In the genomic region with DNA sequence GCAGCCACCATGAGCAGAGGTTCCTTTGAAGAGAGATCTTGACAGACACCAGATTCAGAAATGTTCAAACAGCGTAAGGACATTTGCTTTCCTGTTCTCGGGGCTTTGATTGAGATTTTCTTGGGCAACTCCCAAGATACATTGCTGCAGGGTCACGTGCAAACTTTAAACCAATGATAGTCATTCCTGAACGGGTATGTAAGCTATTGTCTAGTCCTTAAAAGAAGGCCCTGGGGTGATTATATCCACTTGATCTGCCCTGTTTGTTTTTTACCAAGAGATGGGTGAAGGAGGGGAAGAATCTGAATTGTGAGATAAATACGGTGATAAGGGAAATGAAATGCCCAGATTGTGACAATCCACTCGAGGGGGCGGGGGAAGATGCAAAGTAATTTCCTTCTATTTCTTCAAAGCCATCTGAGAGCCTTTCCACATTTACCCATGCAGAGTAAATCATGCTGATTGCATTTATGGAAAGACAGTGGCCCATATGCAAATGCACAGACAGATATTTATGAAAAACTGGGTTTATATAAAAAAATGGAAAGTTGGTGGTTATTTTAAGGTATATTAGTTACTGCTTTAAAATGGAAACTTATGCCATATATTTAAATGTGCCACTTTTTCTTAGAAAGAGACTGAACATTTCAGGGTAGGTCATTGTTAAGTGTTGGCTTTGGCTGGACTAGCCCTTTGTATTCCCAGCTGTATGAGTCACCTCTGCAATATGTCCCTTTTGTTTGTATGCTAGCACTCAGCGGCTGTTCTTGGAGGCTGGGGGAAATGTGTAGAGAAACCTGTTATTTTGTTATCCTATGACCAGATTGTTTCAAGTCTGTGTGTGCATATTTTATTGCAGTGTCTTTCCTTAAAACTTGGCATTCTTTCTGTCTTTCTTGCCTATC, we compare ENCODE assay signal across 18 mouse cellular contexts.
DNase-seq lines count a peak whose midpoint lies in the region; ATAC-seq and TF ChIP-seq lines count a peak whose summit lies in the region.
"Had no signal": no experiment of that assay in that cellular context is flagged by ENCODE, and none has a peak within 500 bp of the region (broad histone marks: within the 10 kb centered on the region; RNA-seq: fewer than 3 reads in every experiment).

No protein-coding gene starts in this region.

- H3K9ac ChIP-seq in heart, postnatal 0 days (replicated peaks; ENCODE audit: low read depth, low read length), result no peak overlapping the region
- H3K9ac ChIP-seq: embryonic facial prominence, embryonic 12.5 days; hindbrain, embryonic 12.5 days; limb, embryonic 13.5 days; neural tube, embryonic 15.5 days; stomach, embryonic 15.5 days had no signal

- H3K27me3 ChIP-seq in heart, postnatal 0 days (ENCODE audit: control insufficient read depth, insufficient read depth, low read length), result no peaks in the 10 kb centered on the region
- H3K27me3 ChIP-seq: embryonic facial prominence, embryonic 12.5 days; hindbrain, embryonic 12.5 days; limb, embryonic 13.5 days; neural tube, embryonic 15.5 days; stomach, embryonic 15.5 days had no signal

- WGBS in heart, postnatal 0 days, result 41% methylated on average over 8 of the region's 8 CpGs

- peaks cover 4% of the 10 kb centered on the region; the same call in 1 of the 2 replicates for H3K4me1 ChIP-seq in heart, postnatal 0 days (ENCODE audit: control insufficient read depth, insufficient read depth)
- H3K4me1 ChIP-seq: embryonic facial prominence, embryonic 12.5 days; hindbrain, embryonic 12.5 days; limb, embryonic 13.5 days; neural tube, embryonic 15.5 days; stomach, embryonic 15.5 days had no signal

- TF ChIP-seq CTCF in heart, postnatal 0 days (IDR thresholded peaks at IDR 0.05; ENCODE audit: low read depth), result no peak

- no peaks in the 10 kb centered on the region for H3K9me3 ChIP-seq in heart, postnatal 0 days (replicated peaks; ENCODE audit: control insufficient read depth, low read length)
- H3K9me3 ChIP-seq: embryonic facial prominence, embryonic 12.5 days; hindbrain, embryonic 12.5 days; limb, embryonic 13.5 days; neural tube, embryonic 15.5 days; stomach, embryonic 15.5 days had no signal

- ATAC-seq in frontal cortex, adult (ENCODE audit: low TSS enrichment), result peak; percentile 93
- ATAC-seq in heart, postnatal 0 days (ENCODE audit: insufficient read depth, low read depth), result peak; percentile 53; the same call in 1 of the 2 replicates
- no peak for ATAC-seq in erythroid progenitor cell, adult 5-6 weeks (replicated peaks; ENCODE audit: low FRiP score, poor library complexity, severe bottlenecking)

- no peak for TF ChIP-seq EP300 in heart, postnatal 0 days (IDR thresholded peaks at IDR 0.05; ENCODE audit: low read depth)

- peak overlapping the region; percentile 35; the same call in 1 of the 2 replicates for H3K27ac ChIP-seq in heart, postnatal 0 days (ENCODE audit: low read depth)
- H3K27ac ChIP-seq: embryonic facial prominence, embryonic 12.5 days; hindbrain, embryonic 12.5 days; limb, embryonic 13.5 days; neural tube, embryonic 15.5 days; stomach, embryonic 15.5 days had no signal

- no peaks in the 10 kb centered on the region for H3K36me3 ChIP-seq in heart, postnatal 0 days (replicated peaks; ENCODE audit: control insufficient read depth, insufficient read depth, low read length)
- H3K36me3 ChIP-seq: embryonic facial prominence, embryonic 12.5 days; G1E; hindbrain, embryonic 12.5 days; limb, embryonic 13.5 days; neural tube, embryonic 15.5 days; stomach, embryonic 15.5 days had no signal

- no peak overlapping the region for H3K4me3 ChIP-seq in heart, postnatal 0 days (ENCODE audit: low read depth, low read length)
- H3K4me3 ChIP-seq: embryonic facial prominence, embryonic 12.5 days; hindbrain, embryonic 12.5 days; limb, embryonic 13.5 days; neural tube, embryonic 15.5 days; stomach, embryonic 15.5 days had no signal

- no peak for DNase-seq in frontal cortex, postnatal 25 days (ENCODE audit: low spot score in 2 of 2)
- DNase-seq in layer of hippocampus, adult 9-10 months (ENCODE audit: low spot score), result peak; percentile 22
- DNase-seq in layer of hippocampus, postnatal 36 days, result no peak
- DNase-seq in heart, postnatal 0 days (ENCODE audit: low spot score), result peak; percentile 57
- peak; percentile 19 for DNase-seq in right cerebral cortex, postnatal 4 days
- no peak for DNase-seq in urinary bladder, postnatal 36 days (ENCODE audit: low spot score in 2 of 2)
- DNase-seq: cerebellum, postnatal 25 days; kidney, adult 11 months; lung, adult 2 months; thymus, postnatal 25 days had no signal

- H3K4me2 ChIP-seq in heart, postnatal 0 days (ENCODE audit: low read depth, low read length), result no peak overlapping the region
- H3K4me2 ChIP-seq: embryonic facial prominence, embryonic 12.5 days; hindbrain, embryonic 12.5 days; limb, embryonic 13.5 days; neural tube, embryonic 15.5 days; stomach, embryonic 15.5 days had no signal

Comparison
In these comparisons a context has a peak if more than half of its experiments do, and no peak if none do; other contexts are left out.
1. DNase-seq: peak in layer of hippocampus, adult 9-10 months (single experiment), heart, postnatal 0 days (single experiment) and right cerebral cortex, postnatal 4 days (single experiment); none in frontal cortex, postnatal 25 days (0 of 2), layer of hippocampus, postnatal 36 days (0 of 2) and urinary bladder, postnatal 36 days (0 of 2).